ENCODE assay signal across 8 mouse cellular contexts in the genomic region with DNA sequence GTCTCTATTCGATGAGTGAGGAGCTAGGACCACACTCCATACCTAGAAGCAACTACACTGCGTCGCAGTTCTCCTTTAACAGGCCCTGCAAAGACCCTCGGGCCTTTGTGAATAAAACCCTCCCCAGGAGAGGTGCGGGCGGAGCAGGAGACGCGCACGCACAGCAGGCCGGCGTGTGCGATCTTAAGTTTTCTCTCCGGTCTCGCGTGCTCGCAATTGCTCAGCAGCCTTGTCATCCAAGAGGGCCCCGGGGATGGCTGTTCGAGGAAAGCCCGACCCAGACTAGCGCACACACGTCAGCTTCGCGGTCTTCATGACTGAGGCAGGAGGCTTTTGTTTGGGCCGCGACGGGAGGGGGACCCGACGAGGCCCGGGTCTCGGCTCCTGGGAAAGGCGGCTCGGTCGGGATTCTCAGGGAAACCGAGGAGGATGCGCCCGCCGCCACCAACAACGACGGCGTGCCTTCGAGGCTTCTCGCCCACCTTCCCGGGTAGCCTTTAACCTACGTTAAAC. TPM values are rescaled to one million over a fixed set of nuclear protein-coding genes. Genes with fewer than 3 reads are reported as not detected.
DNase-seq lines count a peak whose midpoint lies in the region; ATAC-seq and TF ChIP-seq lines count a peak whose summit lies in the region.

No protein-coding gene starts in this region.

- H3K4me2 ChIP-seq in forebrain, embryonic 12.5 days, result peak overlapping the region; percentile 75
- peak overlapping the region; percentile 79 for H3K4me2 ChIP-seq in limb, embryonic 12.5 days
- peak overlapping the region; percentile 73 for H3K4me2 ChIP-seq in midbrain, embryonic 11.5 days
- peak overlapping the region; percentile 86 for H3K4me2 ChIP-seq in stomach, postnatal 0 days (replicated peaks; ENCODE audit: low read depth)

- TF ChIP-seq CTCF in stomach, postnatal 0 days (IDR thresholded peaks at IDR 0.05; ENCODE audit: low read depth), result no peak

- H3K27me3 ChIP-seq in forebrain, embryonic 12.5 days, result no peaks in the 10 kb centered on the region
- no peaks in the 10 kb centered on the region for H3K27me3 ChIP-seq in limb, embryonic 12.5 days
- H3K27me3 ChIP-seq in midbrain, embryonic 11.5 days (ENCODE audit: control insufficient read depth, insufficient read depth, low read length), result no peaks in the 10 kb centered on the region
- no peaks in the 10 kb centered on the region for H3K27me3 ChIP-seq in stomach, postnatal 0 days (ENCODE audit: control insufficient read depth, insufficient read depth, low read length)

- H3K9me3 ChIP-seq in forebrain, embryonic 12.5 days, result no peaks in the 10 kb centered on the region
- no peaks in the 10 kb centered on the region for H3K9me3 ChIP-seq in limb, embryonic 12.5 days
- no peaks in the 10 kb centered on the region for H3K9me3 ChIP-seq in midbrain, embryonic 11.5 days (ENCODE audit: control insufficient read depth, low read length)
- H3K9me3 ChIP-seq in stomach, postnatal 0 days (ENCODE audit: control insufficient read depth, low read length), result no peaks in the 10 kb centered on the region

- peaks cover 13% of the 10 kb centered on the region for H3K4me1 ChIP-seq in forebrain, embryonic 12.5 days
- H3K4me1 ChIP-seq in limb, embryonic 12.5 days (replicated peaks), result peaks cover 9% of the 10 kb centered on the region
- peaks cover 13% of the 10 kb centered on the region for H3K4me1 ChIP-seq in midbrain, embryonic 11.5 days (ENCODE audit: control insufficient read depth, insufficient read depth, low read length)
- H3K4me1 ChIP-seq in stomach, postnatal 0 days (replicated peaks; ENCODE audit: control insufficient read depth, insufficient read depth), result no peaks in the 10 kb centered on the region

- peak; percentile 66 for ATAC-seq in forebrain, embryonic 12.5 days (ENCODE audit: low FRiP score)
- ATAC-seq in limb, embryonic 12.5 days (ENCODE audit: insufficient number of reproducible peaks, insufficient read depth, low FRiP score, low TSS enrichment, low read depth), result peak; percentile 56
- peak; percentile 75 for ATAC-seq in midbrain, embryonic 11.5 days (ENCODE audit: low FRiP score)
- peak; percentile 48 for ATAC-seq in stomach, postnatal 0 days (ENCODE audit: low FRiP score, low TSS enrichment)

- peak overlapping the region; percentile 99 for H3K27ac ChIP-seq in forebrain, embryonic 12.5 days
- peak overlapping the region; percentile 99 for H3K27ac ChIP-seq in limb, embryonic 12.5 days
- H3K27ac ChIP-seq in midbrain, embryonic 11.5 days (ENCODE audit: low read depth, low read length), result peak overlapping the region; percentile 97
- H3K27ac ChIP-seq in stomach, postnatal 0 days (replicated peaks), result peak overlapping the region; percentile 99

- peak overlapping the region; percentile 95 for H3K4me3 ChIP-seq in forebrain, embryonic 12.5 days (replicated peaks)
- peak overlapping the region; percentile 97 for H3K4me3 ChIP-seq in limb, embryonic 12.5 days (replicated peaks)
- H3K4me3 ChIP-seq in midbrain, embryonic 11.5 days (ENCODE audit: low read depth, low read length), result peak overlapping the region; percentile 86
- peak overlapping the region; percentile 91 for H3K4me3 ChIP-seq in stomach, postnatal 0 days (ENCODE audit: low read depth, low read length)

- no peaks in the 10 kb centered on the region for H3K36me3 ChIP-seq in forebrain, embryonic 12.5 days (replicated peaks)
- 0 out of 2 replicates have a peak, but pooled peaks cover under 1% of the 10 kb centered on the region for H3K36me3 ChIP-seq in limb, embryonic 12.5 days
- H3K36me3 ChIP-seq in midbrain, embryonic 11.5 days (ENCODE audit: control insufficient read depth, insufficient read depth, low read length), result no peaks in the 10 kb centered on the region
- no peaks in the 10 kb centered on the region for H3K36me3 ChIP-seq in stomach, postnatal 0 days (ENCODE audit: control insufficient read depth, insufficient read depth, low read length)

- H3K9ac ChIP-seq in forebrain, embryonic 12.5 days, result peak overlapping the region; percentile 96
- peak overlapping the region; percentile 87 for H3K9ac ChIP-seq in limb, embryonic 12.5 days (replicated peaks)
- peak overlapping the region; percentile 91 for H3K9ac ChIP-seq in midbrain, embryonic 11.5 days (ENCODE audit: low read length)
- H3K9ac ChIP-seq in stomach, postnatal 0 days (ENCODE audit: low read length), result peak overlapping the region; percentile 94

- TF ChIP-seq EP300 in stomach, postnatal 0 days (optimal IDR thresholded peaks at IDR 0.05), result peak; percentile 20

- WGBS in forebrain, embryonic 12.5 days, result under 1% methylated on average over 44 of the region's 44 CpGs
- WGBS in limb, embryonic 12.5 days, result under 1% methylated on average over 44 of the region's 44 CpGs
- WGBS in midbrain, embryonic 11.5 days, result under 1% methylated on average over 44 of the region's 44 CpGs
- under 1% methylated on average over 44 of the region's 44 CpGs for WGBS in stomach, postnatal 0 days

- DNase-seq in spleen, postnatal 36 days (ENCODE audit: low spot score in 2 of 2), result peak; percentile 5 to 24
- DNase-seq in spleen, adult 18-20 months, result no peak
- DNase-seq in adrenal gland, postnatal 25 days, result peak; percentile 56
- peak; percentile 78 for DNase-seq in induced T-regulatory cell, adult 2 months (ENCODE audit: low read depth)
- DNase-seq in midbrain, embryonic 11.5 days (ENCODE audit: low spot score, missing footprints), result no peak
- peak; percentile 58 for DNase-seq in stomach, postnatal 0 days (ENCODE audit: low spot score)

RNA-seq across cellular contexts. Expression of a gene that starts 0.5 kb away (rescaled TPM):
- total RNA-seq in adrenal gland, postnatal 25 days (2021), result 70.5 and 79.4 TPM in 2 replicates
- polyA plus RNA-seq in forebrain, embryonic 12.5 days (2016; fragmentation: Nextera tagmentation; extraction: Ambion mirVana), result 12.5 and 13.0 TPM in 2 replicates
- polyA plus RNA-seq in limb, embryonic 12.5 days (2016; fragmentation: Nextera tagmentation; extraction: Ambion mirVana), result 10.2 and 11.0 TPM in 2 replicates
- polyA plus RNA-seq in midbrain, embryonic 11.5 days (2014; fragmentation: Nextera tagmentation; extraction: Ambion mirVana), result 11.2 and 12.5 TPM in 2 replicates
- polyA plus RNA-seq in stomach, postnatal 0 days (2015; fragmentation: Nextera tagmentation; extraction: Ambion mirVana), result 5.2 and 5.6 TPM in 2 replicates

Comparison
In these comparisons a context has a peak if more than half of its experiments do, and no peak if none do; other contexts are left out.
1. DNase-seq: peak in spleen, postnatal 36 days (2 of 2), adrenal gland, postnatal 25 days (single experiment), induced T-regulatory cell, adult 2 months (single experiment) and stomach, postnatal 0 days (single experiment); none in spleen, adult 18-20 months (0 of 2) and midbrain, embryonic 11.5 days (single experiment).
2. Peak in every context shown above with its lines, with median percentiles within 50 percentile points of each other: ATAC-seq, H3K27ac ChIP-seq, H3K4me2 ChIP-seq, H3K4me3 ChIP-seq and H3K9ac ChIP-seq.